Mouse (Mus musculus): ENCODE data around the gene Rrm2.

DNA sequence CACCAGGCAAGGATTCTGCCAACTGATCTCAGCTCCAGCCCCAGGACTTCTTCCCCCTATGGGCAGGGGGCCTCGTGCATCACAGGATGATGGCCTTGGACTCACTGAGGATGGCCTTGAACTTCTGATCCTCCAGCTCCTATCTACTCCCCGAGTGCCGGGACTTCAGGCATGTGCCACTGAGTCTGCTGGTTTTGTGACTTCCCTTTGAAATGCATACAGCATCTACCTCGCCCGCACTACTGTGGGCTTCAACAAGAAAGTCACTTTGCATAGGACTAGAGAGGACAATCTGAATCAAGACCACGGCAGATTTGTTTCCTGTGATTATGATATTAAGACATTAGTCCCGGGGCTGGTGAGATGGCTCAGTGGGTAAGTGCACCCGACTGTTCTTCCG is 47.4 kb downstream of the Rrm2 start:
- TF ChIP-seq EP300 (IDR thresholded peaks at IDR 0.05; ENCODE audit: low read depth) (no peak), CTCF (IDR thresholded peaks at IDR 0.05; ENCODE audit: low read depth) (no peak)

Measured in liver, embryonic 14.5 days (tissue).